ENCODE assay signal across 19 mouse cellular contexts in the genomic region with DNA sequence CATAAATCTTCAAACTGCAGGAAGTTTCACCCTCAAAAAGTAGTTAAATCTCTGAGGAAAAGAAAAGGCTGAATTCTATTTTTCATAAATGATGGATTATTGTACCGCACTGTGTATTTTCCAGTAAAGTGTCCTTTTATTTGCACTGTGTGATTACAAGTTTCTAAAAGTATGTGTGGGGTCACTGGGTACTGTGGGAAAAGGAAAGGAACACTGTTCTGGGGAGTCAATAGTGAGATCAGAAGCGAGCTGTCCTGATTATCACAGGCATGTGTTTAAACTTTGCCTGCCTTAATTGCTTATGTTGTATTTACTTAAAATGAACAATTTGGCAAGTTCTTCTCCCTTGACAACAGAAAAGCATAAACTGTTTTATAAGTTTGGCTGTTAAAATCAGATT.
DNase-seq lines count a peak whose midpoint lies in the region; ATAC-seq and TF ChIP-seq lines count a peak whose summit lies in the region.
"Had no signal": no experiment of that assay in that cellular context is flagged by ENCODE, and none has a peak within 500 bp of the region (broad histone marks: within the 10 kb centered on the region; RNA-seq: fewer than 3 reads in every experiment).

No protein-coding gene starts in this region.

- no peak overlapping the region for H3K9ac ChIP-seq in lung, embryonic 15.5 days
- H3K9ac ChIP-seq in limb, embryonic 14.5 days (ENCODE audit: low read depth, low read length, severe bottlenecking): no peak overlapping the region
- H3K9ac ChIP-seq in stomach, embryonic 15.5 days: no peak overlapping the region
- H3K9ac ChIP-seq: forebrain, embryonic 12.5 days; limb, embryonic 12.5 days had no signal

- ATAC-seq in lung, embryonic 15.5 days (ENCODE audit: borderline replicate concordance, extremely low read depth, low FRiP score, low TSS enrichment): peak; percentile 72; the same call in 1 of the 2 replicates
- ATAC-seq in limb, embryonic 14.5 days (ENCODE audit: low FRiP score, low read depth): peak; percentile 80
- ATAC-seq in stomach, embryonic 15.5 days (ENCODE audit: insufficient read depth, low FRiP score, low read depth): peak; percentile 66; the same call in 1 of the 2 replicates
- ATAC-seq: CD4-positive, CD25-positive, alpha-beta regulatory T cell, adult 4 months; hindbrain, postnatal 0 days had no signal

- 58% methylated on average over 2 of the region's 2 CpGs for WGBS in kidney, adult 2 months
- WGBS in lung, embryonic 15.5 days: 24% methylated on average over 2 of the region's 2 CpGs
- WGBS in limb, embryonic 14.5 days: 35% methylated on average over 2 of the region's 2 CpGs
- 23% methylated on average over 2 of the region's 2 CpGs for WGBS in stomach, embryonic 15.5 days

- H3K9me3 ChIP-seq in lung, embryonic 15.5 days: no peaks in the 10 kb centered on the region
- no peaks in the 10 kb centered on the region for H3K9me3 ChIP-seq in limb, embryonic 14.5 days (ENCODE audit: control insufficient read depth, low read length)
- no peaks in the 10 kb centered on the region for H3K9me3 ChIP-seq in stomach, embryonic 15.5 days
- H3K9me3 ChIP-seq: forebrain, embryonic 12.5 days; limb, embryonic 12.5 days had no signal

- TF ChIP-seq CTCF in kidney, adult 2 months (conservative IDR thresholded peaks at IDR 0.05; ENCODE audit: insufficient read depth, insufficient read length, low read depth, low read length): no peak

- H3K4me2 ChIP-seq in lung, embryonic 15.5 days: no peak overlapping the region; the same call in 1 of the 2 replicates
- no peak overlapping the region for H3K4me2 ChIP-seq in limb, embryonic 14.5 days (replicated peaks; ENCODE audit: low read depth, low read length, severe bottlenecking)
- H3K4me2 ChIP-seq in stomach, embryonic 15.5 days: no peak overlapping the region
- H3K4me2 ChIP-seq: forebrain, embryonic 12.5 days; limb, embryonic 12.5 days had no signal

- no peaks in the 10 kb centered on the region for H3K36me3 ChIP-seq in kidney, adult 2 months (ENCODE audit: control insufficient read depth, insufficient read depth, low read length)
- H3K36me3 ChIP-seq in lung, embryonic 15.5 days: no peaks in the 10 kb centered on the region
- H3K36me3 ChIP-seq in limb, embryonic 14.5 days (ENCODE audit: control insufficient read depth, insufficient read depth, low read length): no peaks in the 10 kb centered on the region
- H3K36me3 ChIP-seq in stomach, embryonic 15.5 days: no peaks in the 10 kb centered on the region
- H3K36me3 ChIP-seq: forebrain, embryonic 12.5 days; limb, embryonic 12.5 days had no signal

- H3K27me3 ChIP-seq in kidney, adult 2 months (replicated peaks; ENCODE audit: control insufficient read depth, insufficient read depth, low read length): no peaks in the 10 kb centered on the region
- no peaks in the 10 kb centered on the region for H3K27me3 ChIP-seq in lung, embryonic 15.5 days
- no peaks in the 10 kb centered on the region for H3K27me3 ChIP-seq in limb, embryonic 14.5 days (ENCODE audit: control insufficient read depth, insufficient read depth, low read length)
- H3K27me3 ChIP-seq in stomach, embryonic 15.5 days (replicated peaks): no peaks in the 10 kb centered on the region
- H3K27me3 ChIP-seq: forebrain, embryonic 12.5 days; limb, embryonic 12.5 days had no signal

- TF ChIP-seq POLR2A in kidney, adult 2 months (IDR thresholded peaks at IDR 0.05; ENCODE audit: low read depth, low read length): no peak
- no peak for TF ChIP-seq POLR2A in limb, embryonic 14.5 days (IDR thresholded peaks at IDR 0.05; ENCODE audit: borderline replicate concordance, extremely low read depth, insufficient read depth, insufficient read length)

- H3K4me3 ChIP-seq in kidney, adult 2 months (ENCODE audit: insufficient read depth, low read depth, low read length): no peak overlapping the region
- no peak overlapping the region for H3K4me3 ChIP-seq in lung, embryonic 15.5 days
- no peak overlapping the region for H3K4me3 ChIP-seq in limb, embryonic 14.5 days (replicated peaks; ENCODE audit: low read length)
- H3K4me3 ChIP-seq in stomach, embryonic 15.5 days (replicated peaks): no peak overlapping the region
- H3K4me3 ChIP-seq: forebrain, embryonic 12.5 days; layer of hippocampus, adult 2 months; limb, embryonic 12.5 days had no signal

- no peaks in the 10 kb centered on the region for H3K4me1 ChIP-seq in kidney, adult 2 months (ENCODE audit: control insufficient read depth, insufficient read depth, low read length)
- H3K4me1 ChIP-seq in lung, embryonic 15.5 days: peaks cover 18% of the 10 kb centered on the region
- peaks cover 12% of the 10 kb centered on the region for H3K4me1 ChIP-seq in limb, embryonic 14.5 days (ENCODE audit: control insufficient read depth, insufficient read depth, low read length)
- peaks cover 4% of the 10 kb centered on the region; the same call in 1 of the 2 replicates for H3K4me1 ChIP-seq in stomach, embryonic 15.5 days
- H3K4me1 ChIP-seq: forebrain, embryonic 12.5 days had no signal

- H3K27ac ChIP-seq in kidney, adult 2 months (ENCODE audit: insufficient read depth, low read depth, low read length): peak overlapping the region; percentile 66
- peak overlapping the region; percentile 79 for H3K27ac ChIP-seq in lung, embryonic 15.5 days
- no peak overlapping the region for H3K27ac ChIP-seq in limb, embryonic 14.5 days (replicated peaks; ENCODE audit: low read depth, low read length)
- peak overlapping the region; percentile 40; the same call in 1 of the 2 replicates for H3K27ac ChIP-seq in stomach, embryonic 15.5 days
- H3K27ac ChIP-seq: forebrain, embryonic 12.5 days; hindbrain, postnatal 0 days; layer of hippocampus, adult 2 months; limb, embryonic 12.5 days; macrophage had no signal

- peak; percentile 30 for DNase-seq in kidney, adult 2 months
- no peak for DNase-seq in kidney, adult 11 months
- no peak for DNase-seq in lung, postnatal 4 days
- no peak for DNase-seq in limb, embryonic 14.5 days (ENCODE audit: low spot score)
- DNase-seq in cerebellum, postnatal 14 days: no peak
- DNase-seq: adrenal gland, postnatal 10 days; cerebellum, adult 8-10 months; heart, postnatal 36 days; midbrain, embryonic 14.5 days; right cerebral cortex, postnatal 14 days; thymus, adult 2 months had no signal
